Mouse (Mus musculus) forebrain, embryonic 16.5 days (tissue): ENCODE measurements at regions not wholly inside any gene's neighbourhood (a gene's known extent, or its start where the extent isn't known, plus 50 kb on each side); places are given as distances from the start of the nearest gene placed in this dataset.

Experiments used
- ATAC-seq: fragments of 200-750 bp; cut with Nextera tagmentation; 2 replicates; pipeline ENCODE4 v1.8.0; 2017; ENCODE audit warnings: mild to moderate bottlenecking, moderate library complexity
- H3K27ac ChIP-seq: fragments of 300-500 bp; sonication (generic); 2 replicates; pipeline ENCODE4 v1.5.1; 2014; ENCODE audit warnings: low read length, control low read depth
- H3K27me3 ChIP-seq: fragments of 300-500 bp; sonication (generic); replicated peaks from 2 replicates; pipeline ENCODE4 v1.6.1; 2014; ENCODE audit warnings: low read length; ENCODE audit not compliant: control insufficient read depth, insufficient read depth
- H3K36me3 ChIP-seq: fragments of 300-500 bp; sonication (generic); 2 replicates; pipeline ENCODE4 v1.6.1; 2014; ENCODE audit not compliant: control insufficient read depth, insufficient read depth
- H3K4me1 ChIP-seq: fragments of 300-500 bp; sonication (generic); replicated peaks from 2 replicates; pipeline ENCODE4 v1.6.1; 2014; ENCODE audit warnings: low read length; ENCODE audit not compliant: control insufficient read depth, insufficient read depth
- H3K4me2 ChIP-seq: fragments of 300-500 bp; sonication (generic); 2 replicates; pipeline ENCODE4 v1.6.1; 2014; ENCODE audit warnings: mild to moderate bottlenecking, low read length, control low read depth
- H3K4me3 ChIP-seq: fragments of 300-500 bp; sonication (generic); replicated peaks from 2 replicates; pipeline ENCODE4 v1.5.1; 2014; ENCODE audit warnings: mild to moderate bottlenecking, low read length, control low read depth
- H3K9ac ChIP-seq: fragments of 300-500 bp; sonication (generic); replicated peaks from 2 replicates; pipeline ENCODE4 v1.6.1; 2014; ENCODE audit warnings: low read depth, low read length, control low read depth
- H3K9me3 ChIP-seq: fragments of 300-500 bp; sonication (generic); 2 replicates; pipeline ENCODE4 v1.6.1; 2016; ENCODE audit warnings: low read length; ENCODE audit not compliant: control insufficient read depth
- WGBS: fragments of 180-500 bp; shearing (Covaris S2); extraction: QIAGEN DNeasy Blood & Tissue Kit; methylation state at CpG from one replicate; pipeline ENCODE4 v1.1.7; 2014; 5-methylcytosine and 5-hydroxymethylcytosine counted together

- Histone ChIP-seq H3K9ac (no peak overlapping the region), H3K4me3 (no peak overlapping the region), H3K4me2 (no peak overlapping the region), H3K36me3 (no peaks in the 10 kb centered on the region), H3K9me3 (no peaks in the 10 kb centered on the region), H3K4me1 (no peaks in the 10 kb centered on the region), H3K27ac (no peak overlapping the region), H3K27me3 (no peaks in the 10 kb centered on the region)
- ATAC-seq = no peak
- WGBS = 67% methylated on average over 1 of the region's 1 CpGs
Measured at GRCm38 (mm10) chrX:39104671-39105070, 241.4 kb upstream of the Cypt15 start.

DNA sequence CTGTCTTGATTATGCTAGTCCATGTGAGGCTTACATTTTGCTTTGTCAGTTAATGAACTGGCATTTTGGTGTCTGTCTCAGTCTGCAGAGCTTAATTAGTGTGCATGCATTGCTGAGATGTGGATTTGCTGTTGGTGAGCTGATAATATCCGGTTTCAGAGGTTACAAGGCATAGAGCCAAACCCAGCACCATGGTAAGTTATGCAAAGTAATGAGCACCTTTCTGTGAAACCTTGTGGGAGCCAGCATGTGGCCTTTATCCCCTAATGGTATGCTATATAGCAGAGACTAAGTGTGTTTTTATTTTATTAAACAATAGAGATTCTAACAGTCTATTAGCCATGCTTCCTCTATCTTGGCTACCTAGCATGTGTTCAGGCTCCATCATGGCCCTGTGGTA lies 240.1 kb upstream of the Cypt15 start:
- no peaks in the 10 kb centered on the region for H3K4me1 ChIP-seq
- H3K27me3 ChIP-seq = no peaks in the 10 kb centered on the region
- H3K27ac ChIP-seq = no peak overlapping the region
- 16% methylated on average over 1 of the region's 1 CpGs for WGBS
- H3K9me3 ChIP-seq = no peaks in the 10 kb centered on the region
- H3K4me3 ChIP-seq = no peak overlapping the region
- no peak overlapping the region for H3K4me2 ChIP-seq
- no peak overlapping the region for H3K9ac ChIP-seq
- ATAC-seq = peak; percentile 38; the same call in 1 of the 2 replicates
- H3K36me3 ChIP-seq = no peaks in the 10 kb centered on the region

DNA sequence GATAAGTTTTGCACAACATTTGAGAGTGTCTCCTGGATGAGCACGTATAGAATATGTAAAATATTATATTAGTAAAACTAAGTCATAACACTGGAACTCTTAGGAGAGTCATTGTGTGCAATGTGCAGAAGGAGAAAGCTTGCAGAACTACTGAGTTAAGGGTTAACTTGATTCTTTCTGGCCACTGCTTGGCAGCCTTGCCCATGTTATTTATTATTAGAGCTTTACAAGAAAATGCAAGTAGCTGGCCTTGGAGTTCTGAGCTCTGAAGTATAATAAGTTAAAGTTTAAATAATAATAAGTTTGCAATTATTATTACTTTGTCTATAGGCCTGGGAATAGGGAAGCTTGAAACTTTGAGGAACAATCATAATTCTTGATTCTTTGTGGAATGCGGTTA lies 216.7 kb upstream of the Cypt15 start:
- no peak for ATAC-seq
- no peak overlapping the region for H3K4me2 ChIP-seq
- H3K4me1 ChIP-seq = no peaks in the 10 kb centered on the region
- no peaks in the 10 kb centered on the region for H3K36me3 ChIP-seq
- H3K4me3 ChIP-seq = no peak overlapping the region
- WGBS = 97% methylated on average over 2 of the region's 2 CpGs
- H3K27me3 ChIP-seq = no peaks in the 10 kb centered on the region
- H3K9me3 ChIP-seq = no peaks in the 10 kb centered on the region
- H3K9ac ChIP-seq = no peak overlapping the region
- no peak overlapping the region for H3K27ac ChIP-seq
